Mouse (Mus musculus) embryonic facial prominence, embryonic 15.5 days (tissue): ENCODE measurements around the gene App. TPM values are rescaled to one million over a fixed set of nuclear protein-coding genes. Genes with fewer than 3 reads are reported as not detected.

ENCODE experiments used
- ATAC-seq: fragments of 200-750 bp; cut with Nextera tagmentation; 2 replicates; pipeline ENCODE4 v1.8.0; 2017; ENCODE audit warnings: low read depth, moderate TSS enrichment; ENCODE audit not compliant: insufficient number of reproducible peaks, low FRiP score, low TSS enrichment
- H3K27ac ChIP-seq: fragments of 300-500 bp; sonication (generic); replicated peaks from 2 replicates; pipeline ENCODE4 v1.5.1; 2015; ENCODE audit warnings: mild to moderate bottlenecking, inconsistent platforms
- H3K27me3 ChIP-seq: fragments of 300-500 bp; sonication (generic); 2 replicates; pipeline ENCODE4 v1.6.1; 2015; ENCODE audit warnings: inconsistent platforms
- H3K36me3 ChIP-seq: fragments of 300-500 bp; sonication (generic); 2 replicates; pipeline ENCODE4 v1.6.1; 2015; ENCODE audit warnings: mild to moderate bottlenecking, inconsistent platforms
- H3K4me1 ChIP-seq: fragments of 300-500 bp; sonication (generic); 2 replicates; pipeline ENCODE4 v1.6.1; 2015; ENCODE audit warnings: inconsistent platforms
- H3K4me2 ChIP-seq: fragments of 300-500 bp; sonication (generic); replicated peaks from 2 replicates; pipeline ENCODE4 v1.6.1; 2015; ENCODE audit warnings: mild to moderate bottlenecking, inconsistent platforms
- H3K4me3 ChIP-seq: fragments of 300-500 bp; sonication (generic); replicated peaks from 2 replicates; pipeline ENCODE4 v1.5.1; 2015; ENCODE audit warnings: mild to moderate bottlenecking, inconsistent platforms
- H3K9ac ChIP-seq: fragments of 300-500 bp; sonication (generic); 2 replicates; pipeline ENCODE4 v1.6.1; 2015; ENCODE audit warnings: inconsistent platforms
- H3K9me3 ChIP-seq: fragments of 300-500 bp; sonication (generic); replicated peaks from 2 replicates; pipeline ENCODE4 v1.6.1; 2016; ENCODE audit warnings: inconsistent platforms
- WGBS: fragments of 180-500 bp; shearing (Covaris S2); methylation state at CpG from one replicate; pipeline ENCODE4 v1.1.7; 2015; 5-methylcytosine and 5-hydroxymethylcytosine counted together
- polyA plus RNA-seq: library from polyadenylated mRNA; unstranded; fragments of >200 nt; fragmentation: Nextera tagmentation; extraction: Ambion mirVana; gene quantifications from 2 replicates; pipeline ENCODE4 v1.2.1, GENCODE M21; 2015

The App gene
- 233 and 261 TPM in 2 replicates for polyA plus RNA-seq

GRCm38 (mm10) chr16:85173373-85174081 is at the start of gene App:
TSS of gene App (minus strand) at chr16:85173766.
- peak within 1 kb of the TSS; percentile 94 for H3K27ac ChIP-seq
- peak within 1 kb of the TSS; percentile 85 for H3K4me3 ChIP-seq
- peak within 1 kb of the TSS; percentile 80 for H3K9ac ChIP-seq
- no peaks in the 10 kb centered on the region for H3K27me3 ChIP-seq
- peak within 1 kb of the TSS; percentile 58 for H3K4me2 ChIP-seq
- peak; percentile 88 for ATAC-seq
- under 1% methylated on average over 78 of the region's 78 CpGs for WGBS
- H3K4me1 ChIP-seq, result peaks cover 23% of the 10 kb centered on the region
- H3K36me3 ChIP-seq, result no peaks in the 10 kb centered on the region
- no peaks in the 10 kb centered on the region for H3K9me3 ChIP-seq

DNA sequence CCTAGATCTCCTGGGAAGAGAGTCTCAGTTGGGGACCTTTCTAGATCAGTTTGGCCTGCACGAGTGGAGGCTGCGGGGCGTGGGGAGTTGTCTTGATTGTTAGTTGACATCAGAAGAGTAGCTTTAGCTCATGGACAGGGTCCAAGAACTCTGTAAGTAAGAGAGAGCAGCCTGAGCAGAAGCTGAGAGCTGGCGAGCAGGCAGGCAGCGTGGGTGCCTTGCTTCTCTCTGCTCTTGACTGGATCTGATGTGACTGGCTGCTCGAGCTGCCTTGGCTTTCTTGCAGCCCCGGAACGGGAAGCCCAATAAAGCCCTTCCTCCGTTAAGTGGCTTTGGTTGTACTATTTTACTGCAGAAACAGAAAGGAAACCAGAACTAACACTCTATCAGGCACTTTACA is 42.3 kb upstream of the App start:
- Histone ChIP-seq H3K4me3 (no peak overlapping the region), H3K27me3 (no peaks in the 10 kb centered on the region), H3K4me2 (no peak overlapping the region), H3K36me3 (no peaks in the 10 kb centered on the region), H3K9ac (no peak overlapping the region), H3K27ac (no peak overlapping the region), H3K9me3 (no peaks in the 10 kb centered on the region), H3K4me1 (no peaks in the 10 kb centered on the region)
- WGBS, result 63% methylated on average over 9 of the region's 9 CpGs
- ATAC-seq, result no peak

- Histone ChIP-seq H3K27ac (no peak overlapping the region), H3K4me2 (no peak overlapping the region), H3K9ac (no peak overlapping the region), H3K27me3 (no peaks in the 10 kb centered on the region), H3K4me1 (no peaks in the 10 kb centered on the region), H3K36me3 (no peaks in the 10 kb centered on the region), H3K9me3 (no peaks in the 10 kb centered on the region), H3K4me3 (no peak overlapping the region)
- 77% methylated on average over 9 of the region's 9 CpGs for WGBS
- no peak for ATAC-seq
Measured at GRCm38 (mm10) chr16:85215173-85215572, 41.6 kb upstream of the App start.

DNA sequence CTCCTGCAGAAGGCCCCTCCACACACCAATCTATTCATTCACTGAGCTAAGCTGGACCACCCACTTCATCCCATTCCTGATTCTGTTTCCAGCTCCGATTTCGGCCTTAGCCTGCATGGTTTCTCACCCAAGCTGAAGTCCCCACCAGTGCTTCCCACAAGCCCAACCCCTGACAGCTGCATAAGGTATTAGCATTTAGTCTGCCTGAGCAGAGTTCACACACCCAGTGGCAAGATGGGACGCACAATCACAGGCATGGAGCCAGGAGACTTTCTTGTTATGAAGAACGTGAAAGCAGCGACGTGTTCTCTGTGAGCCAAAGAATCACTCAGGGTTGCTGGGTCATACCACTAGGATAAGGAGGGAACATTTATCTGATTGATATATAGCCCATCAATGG is 22.1 kb upstream of the App start:
- Histone ChIP-seq H3K4me3 (no peak overlapping the region), H3K27me3 (no peaks in the 10 kb centered on the region), H3K9me3 (no peaks in the 10 kb centered on the region), H3K36me3 (no peaks in the 10 kb centered on the region), H3K4me2 (no peak overlapping the region), H3K27ac (no peak overlapping the region), H3K9ac (no peak overlapping the region), H3K4me1 (no peaks in the 10 kb centered on the region)
- no peak for ATAC-seq
- 67% methylated on average over 6 of the region's 6 CpGs for WGBS

DNA sequence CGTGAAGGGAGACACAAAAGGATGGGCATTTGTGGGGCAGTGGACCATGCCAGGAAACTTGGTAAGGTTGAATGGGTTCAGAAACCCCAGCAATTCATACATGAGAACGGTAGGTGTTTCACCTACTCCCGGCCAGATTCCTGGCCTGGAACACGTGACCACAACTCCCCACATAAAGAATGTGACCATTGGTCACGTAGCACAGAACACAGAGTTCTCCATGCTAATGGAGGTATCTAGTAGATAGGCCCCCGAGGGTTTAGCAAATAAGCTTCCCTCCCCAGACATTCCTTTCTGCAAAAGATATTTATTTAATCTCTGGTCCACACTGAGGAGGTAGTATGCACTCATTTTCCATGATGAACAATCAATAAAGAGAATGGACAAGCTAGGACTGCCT is 21.6 kb upstream of the App start:
- Histone ChIP-seq H3K27me3 (no peaks in the 10 kb centered on the region), H3K9me3 (no peaks in the 10 kb centered on the region)
- 84% methylated on average over 6 of the region's 6 CpGs for WGBS

DNA sequence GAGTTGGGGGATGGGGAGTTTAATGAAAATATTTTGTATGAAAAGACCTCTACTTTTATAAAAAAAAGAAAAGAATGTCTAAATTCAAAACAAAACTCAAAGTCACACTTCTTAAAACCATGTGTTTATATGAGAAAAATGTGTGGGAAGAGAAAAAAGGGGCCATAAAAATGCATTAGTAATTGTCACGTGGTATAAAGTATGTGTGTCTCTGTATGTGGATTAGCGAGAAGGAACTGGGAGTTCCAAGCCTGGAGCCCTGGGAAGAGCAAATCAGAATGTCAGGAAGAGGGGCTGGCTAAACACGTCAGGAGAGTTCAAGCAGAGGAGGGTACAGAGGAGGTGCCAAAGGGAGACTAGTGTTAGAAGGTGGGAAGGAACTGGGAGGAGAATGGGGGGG is 7.9 kb upstream of the App start:
- Histone ChIP-seq H3K27ac (no peak overlapping the region), H3K4me1 (no peaks in the 10 kb centered on the region), H3K4me3 (no peak overlapping the region), H3K9ac (no peak overlapping the region), H3K36me3 (no peaks in the 10 kb centered on the region), H3K27me3 (no peaks in the 10 kb centered on the region), H3K9me3 (no peaks in the 10 kb centered on the region), H3K4me2 (no peak overlapping the region)
- 33% methylated on average over 3 of the region's 3 CpGs for WGBS
- no peak for ATAC-seq

More for the DNA sequence above, 21.6 kb upstream of the App start:
- Histone ChIP-seq H3K4me3 (no peak overlapping the region), H3K27ac (no peak overlapping the region), H3K4me1 (no peaks in the 10 kb centered on the region), H3K9ac (no peak overlapping the region), H3K36me3 (no peaks in the 10 kb centered on the region), H3K4me2 (no peak overlapping the region)
- no peak for ATAC-seq

DNA sequence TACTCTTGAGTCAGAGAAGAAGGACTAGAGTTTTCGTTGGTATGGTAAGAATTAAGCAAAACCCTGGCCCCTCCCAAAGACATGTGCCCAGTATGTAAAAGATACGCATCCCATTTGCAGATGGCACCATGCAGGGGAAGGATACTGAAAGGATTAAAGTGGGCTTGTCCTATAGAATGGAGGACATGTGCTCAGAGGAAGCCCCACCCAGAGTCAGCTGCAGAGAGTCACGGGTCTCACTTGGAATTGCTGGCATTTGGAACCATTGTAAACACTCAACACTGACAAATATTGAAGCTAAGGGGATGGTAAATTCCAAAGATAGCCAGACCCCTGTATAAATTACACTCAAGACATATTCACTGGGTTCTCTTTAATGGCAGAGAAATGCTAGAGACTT is 7.1 kb upstream of the App start:
- H3K9me3 ChIP-seq, result no peaks in the 10 kb centered on the region
- no peaks in the 10 kb centered on the region for H3K27me3 ChIP-seq
- H3K27ac ChIP-seq, result no peak overlapping the region
- no peak overlapping the region for H3K4me2 ChIP-seq
- ATAC-seq, result 0 out of 2 replicates have a peak, but pooled peaks have one; percentile 11
- H3K4me3 ChIP-seq, result no peak overlapping the region
- no peaks in the 10 kb centered on the region for H3K4me1 ChIP-seq
- no peak overlapping the region for H3K9ac ChIP-seq
- WGBS, result 50% methylated on average over 3 of the region's 3 CpGs
- no peaks in the 10 kb centered on the region for H3K36me3 ChIP-seq

DNA sequence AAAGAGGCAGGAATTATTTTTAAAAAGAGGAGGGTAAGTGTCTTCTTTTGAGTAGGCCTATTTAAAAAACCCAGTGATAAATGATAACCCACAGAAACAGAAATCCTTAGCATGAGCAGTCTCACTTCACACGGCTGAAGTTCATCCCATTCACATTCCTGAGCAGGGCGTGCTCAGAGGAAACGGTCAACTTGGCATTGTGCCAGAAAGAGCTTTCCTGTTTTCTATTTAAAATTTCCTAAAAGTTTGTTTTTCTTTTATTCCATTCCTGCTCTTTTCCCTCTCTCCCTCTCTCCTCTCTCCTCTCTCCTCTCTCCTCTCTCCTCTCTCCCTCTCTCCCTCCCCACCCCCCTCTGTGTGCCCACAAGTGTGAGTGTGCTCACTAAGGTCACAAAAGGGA is 3.1 kb upstream of the App start:
- H3K27ac ChIP-seq, result no peak overlapping the region
- ATAC-seq, result no peak
- WGBS, result 15% methylated on average over 3 of the region's 3 CpGs

GRCm38 (mm10) chr16:85172571-85173372 is 794 bp downstream of the App start:
- peaks cover 25% of the 10 kb centered on the region for H3K4me1 ChIP-seq
- peak; percentile 71 for ATAC-seq
- peak overlapping the region; percentile 58 for H3K4me2 ChIP-seq
- no peaks in the 10 kb centered on the region for H3K9me3 ChIP-seq
- under 1% methylated on average over 68 of the region's 68 CpGs for WGBS
- H3K36me3 ChIP-seq, result no peaks in the 10 kb centered on the region
- H3K27ac ChIP-seq, result peak overlapping the region; percentile 94
- H3K4me3 ChIP-seq, result peak overlapping the region; percentile 85
- peak overlapping the region; percentile 80 for H3K9ac ChIP-seq
- H3K27me3 ChIP-seq, result no peaks in the 10 kb centered on the region

More for the DNA sequence above, 3.1 kb upstream of the App start:
- Histone ChIP-seq H3K4me2 (no peak overlapping the region), H3K9me3 (no peaks in the 10 kb centered on the region), H3K27me3 (no peaks in the 10 kb centered on the region), H3K4me1 (0 out of 2 replicates have a peak, but pooled peaks cover 2% of the 10 kb centered on the region), H3K4me3 (no peak overlapping the region), H3K36me3 (no peaks in the 10 kb centered on the region), H3K9ac (no peak overlapping the region)

GRCm38 (mm10) chr16:85171976-85172570 is 1.5 kb downstream of the App start:
- H3K4me1 ChIP-seq, result peaks cover 25% of the 10 kb centered on the region
- peak overlapping the region; percentile 58 for H3K4me2 ChIP-seq
- peak overlapping the region; percentile 85 for H3K4me3 ChIP-seq
- H3K27ac ChIP-seq, result peak overlapping the region; percentile 94
- peak; percentile 52 for ATAC-seq
- peak overlapping the region; percentile 80 for H3K9ac ChIP-seq
- no peaks in the 10 kb centered on the region for H3K27me3 ChIP-seq
- WGBS, result 2% methylated on average over 10 of the region's 10 CpGs
- no peaks in the 10 kb centered on the region for H3K9me3 ChIP-seq
- 0 out of 2 replicates have a peak, but pooled peaks cover 2% of the 10 kb centered on the region for H3K36me3 ChIP-seq

- Histone ChIP-seq H3K9me3 (no peaks in the 10 kb centered on the region), H3K4me1 (peaks cover 27% of the 10 kb centered on the region), H3K27ac (no peak overlapping the region), H3K27me3 (no peaks in the 10 kb centered on the region), H3K4me3 (peak overlapping the region; percentile 13), H3K9ac (no peak overlapping the region), H3K4me2 (peak overlapping the region; percentile 36), H3K36me3 (0 out of 2 replicates have a peak, but pooled peaks cover 2% of the 10 kb centered on the region)
- no peak for ATAC-seq
- WGBS, result 39% methylated on average over 19 of the region's 19 CpGs
Measured at GRCm38 (mm10) chr16:85170826-85171510, 2.6 kb downstream of the App start.
